Mouse (Mus musculus) brain, adult 2 months (tissue): ENCODE data around the gene Ccdc122.
"Not testable (repeated sequence)": the region's sequence is repeated elsewhere in the genome, so short reads cannot be mapped to it uniquely, and the experiment has no call there.

ENCODE experiments used
- DNase-seq: peaks from one replicate; pipeline ENCODE4 v3.0.0; 2011; ENCODE audit warnings: low read depth, low spot score

Gene Ccdc122

GRCm38 (mm10) chr14:77036226-77037046, at the start of gene Ccdc122, which contains the start of gene Lacc1:
Ccdc122 (plus strand) TSS chr14:77036772.
Lacc1 (minus strand) TSS chr14:77036904.
- DNase-seq, result peak; percentile 54

GRCm38 (mm10) chr14:76990351-76990750, 46.2 kb upstream of the Ccdc122 start:
- DNase-seq, result not testable (repeated sequence)

DNA sequence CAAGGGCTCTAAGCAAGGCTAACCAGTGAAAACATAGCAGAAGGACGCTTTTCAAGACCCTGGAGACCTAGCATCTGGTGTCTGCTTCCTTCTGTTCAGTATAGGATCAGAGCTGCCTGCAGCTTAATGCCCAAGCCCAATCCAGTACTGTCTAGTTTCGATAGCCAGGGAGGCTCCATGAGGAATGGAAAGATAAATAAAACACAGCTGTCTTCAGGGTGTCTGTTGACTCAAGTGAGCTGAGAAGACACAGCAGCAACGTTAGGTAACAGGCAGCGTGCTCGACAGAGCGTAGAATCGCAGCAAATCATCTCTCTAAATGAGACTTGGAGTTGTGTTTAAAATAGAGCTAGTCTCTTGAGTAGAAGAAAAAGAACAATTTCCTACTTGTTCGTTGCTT, 31.8 kb upstream of the Ccdc122 start:
- DNase-seq, result peak; percentile 59

- DNase-seq, result no peak
These were observed 31.0 kb upstream of the Ccdc122 start for GRCm38 (mm10) chr14:77005566-77005965.

DNA sequence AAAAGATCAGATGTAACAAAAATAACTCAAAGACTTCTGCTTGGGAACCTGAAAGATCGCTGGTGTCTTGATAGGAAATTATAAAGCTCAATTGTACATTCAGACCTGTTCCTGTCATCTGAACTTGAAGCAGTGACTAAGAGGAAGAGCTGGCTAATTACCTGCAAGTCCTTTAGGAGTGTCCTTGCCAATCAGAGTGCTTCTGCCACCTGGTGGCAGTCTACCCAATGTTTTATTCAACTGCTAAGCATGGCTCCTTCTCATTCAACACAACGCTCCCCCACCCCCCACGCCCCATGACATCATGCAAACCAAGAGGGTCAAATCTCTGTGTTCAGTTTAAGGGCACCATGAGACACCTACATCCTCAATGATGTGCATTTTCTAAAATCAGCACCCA, 28.3 kb upstream of the Ccdc122 start:
- DNase-seq, result peak; percentile 93

DNA sequence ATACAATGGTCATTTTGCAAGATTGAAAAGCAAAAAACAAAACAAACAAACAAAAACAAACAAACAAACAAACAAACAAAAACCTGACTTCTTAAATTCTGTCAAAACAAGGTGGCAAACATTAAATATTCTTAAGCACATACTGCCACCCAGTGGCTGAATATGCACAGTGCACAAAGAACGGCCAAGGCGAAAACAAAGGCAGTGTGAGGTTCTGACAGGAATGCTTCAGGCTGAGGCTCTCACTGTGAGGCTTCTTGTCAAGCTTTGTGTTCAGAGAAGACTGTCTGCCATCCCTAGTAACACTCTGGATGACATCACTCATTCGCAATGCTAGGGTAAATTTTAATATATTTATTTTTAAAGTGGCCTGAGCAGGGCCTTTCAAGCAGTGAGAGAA, 24.8 kb upstream of the Ccdc122 start:
- DNase-seq, result peak; percentile 79

- DNase-seq, result not testable (repeated sequence)
These were observed 19.8 kb upstream of the Ccdc122 start for GRCm38 (mm10) chr14:77016783-77017182.

DNA sequence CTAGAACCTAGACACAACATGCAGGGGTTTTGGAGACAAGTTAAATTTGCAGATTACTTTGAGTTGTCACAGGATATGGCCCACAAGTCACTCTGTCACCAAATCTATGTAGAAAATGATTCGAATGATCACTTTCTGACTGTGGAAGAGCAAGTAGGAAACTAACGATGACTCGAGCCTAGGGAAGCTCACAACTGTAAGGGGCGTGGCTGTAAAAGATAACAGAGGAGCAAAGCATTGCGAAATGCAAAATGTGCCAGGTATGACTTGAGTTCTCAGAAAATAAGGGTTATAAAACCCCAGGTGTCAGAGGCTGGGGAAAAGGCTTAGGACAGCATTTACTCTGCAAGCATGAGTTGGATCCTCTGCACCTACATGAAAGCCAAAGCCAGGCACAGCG, 19.4 kb upstream of the Ccdc122 start:
- DNase-seq, result no peak

DNA sequence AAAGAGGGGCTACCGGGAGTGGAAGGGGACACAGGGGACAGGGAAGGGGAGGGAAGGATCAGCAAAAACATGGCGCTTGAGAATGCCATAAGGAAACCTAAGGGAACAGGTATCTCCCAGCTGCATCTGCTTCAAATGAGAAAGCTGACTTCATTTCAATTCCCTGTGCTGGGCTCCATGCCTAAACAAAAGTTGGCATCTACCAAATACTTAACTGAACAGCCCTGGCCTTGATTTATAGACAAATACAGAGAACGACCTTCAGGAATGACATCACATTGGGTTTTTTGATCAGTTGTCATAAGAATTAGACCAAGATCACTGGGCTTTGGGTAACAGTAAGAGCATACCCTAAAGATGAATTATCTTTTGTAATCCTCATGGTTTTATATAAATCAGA, 12.1 kb upstream of the Ccdc122 start:
- DNase-seq, result peak; percentile 18

DNA sequence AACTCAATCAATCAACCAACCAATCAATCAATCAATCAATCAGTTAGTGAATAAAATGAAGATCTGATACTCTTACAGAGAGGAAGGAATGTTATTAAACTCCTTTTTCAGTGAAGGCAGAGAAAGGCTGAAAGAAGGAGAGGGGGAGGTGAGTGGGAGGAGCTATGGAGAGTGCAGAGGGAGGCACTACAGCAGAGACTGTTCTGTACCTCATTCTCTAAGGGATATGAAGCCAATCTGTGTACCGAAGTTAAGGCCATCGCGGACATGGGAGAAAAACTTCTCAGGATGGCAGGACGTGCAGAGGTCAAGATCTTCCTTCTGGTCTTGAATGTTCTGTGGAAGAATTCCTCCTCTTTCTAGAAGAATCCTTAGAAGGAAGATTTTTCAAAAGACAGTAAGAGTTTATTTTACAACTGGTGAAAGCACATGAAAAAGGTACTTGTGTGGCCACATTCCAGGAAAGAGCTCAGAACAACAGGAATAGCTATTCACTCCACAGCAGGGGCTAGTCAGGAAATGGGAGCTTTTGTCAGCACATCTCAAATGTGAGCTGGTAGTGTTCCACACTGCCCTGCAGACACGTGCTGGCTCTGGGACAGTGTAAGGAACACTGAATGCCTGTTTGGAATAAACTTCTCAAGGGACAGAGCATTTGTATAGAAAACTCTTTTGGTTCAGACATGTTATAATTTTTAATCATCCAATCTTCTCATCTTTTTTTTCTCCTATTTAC, 7.1 kb upstream of the Ccdc122 start:
- DNase-seq, result no peak

DNA sequence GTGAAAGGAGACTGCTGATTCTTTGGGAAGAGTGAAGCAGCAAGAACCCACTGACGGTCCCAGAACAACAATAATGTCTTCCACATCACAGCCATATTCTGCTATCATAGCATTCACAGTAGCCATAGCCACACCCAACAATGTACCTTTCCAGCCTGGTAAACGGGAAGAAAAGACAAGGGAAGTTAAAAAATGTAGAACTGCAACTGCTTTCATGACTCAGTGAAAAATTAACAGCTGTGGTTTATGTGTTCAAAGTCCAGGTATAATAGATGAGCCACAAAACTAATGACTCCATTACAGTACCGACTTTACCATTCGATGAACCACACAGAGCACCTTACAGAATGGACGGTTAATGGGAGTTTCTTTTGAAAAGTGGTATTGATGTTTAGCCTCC, 5.8 kb upstream of the Ccdc122 start:
- no peak for DNase-seq

DNA sequence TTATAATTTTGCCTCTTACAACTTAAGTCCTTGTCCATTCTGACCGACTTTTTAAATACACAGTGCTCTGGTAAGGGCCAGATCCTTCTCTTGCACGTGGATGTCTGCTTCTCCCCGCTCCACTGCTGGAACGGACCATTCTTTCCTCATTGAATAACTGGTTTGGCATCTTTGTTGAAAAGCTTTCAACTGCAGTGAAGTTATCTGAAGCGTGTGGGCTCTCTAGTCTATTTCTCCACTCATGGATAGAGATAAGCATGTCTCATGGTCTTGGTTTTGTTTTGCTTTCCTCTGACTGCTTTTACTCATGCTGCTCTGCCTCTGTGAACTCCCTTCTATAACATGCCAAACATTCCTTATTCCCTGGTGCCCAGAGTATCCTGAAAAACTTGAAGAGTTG, 4.1 kb upstream of the Ccdc122 start:
- DNase-seq, result no peak

DNA sequence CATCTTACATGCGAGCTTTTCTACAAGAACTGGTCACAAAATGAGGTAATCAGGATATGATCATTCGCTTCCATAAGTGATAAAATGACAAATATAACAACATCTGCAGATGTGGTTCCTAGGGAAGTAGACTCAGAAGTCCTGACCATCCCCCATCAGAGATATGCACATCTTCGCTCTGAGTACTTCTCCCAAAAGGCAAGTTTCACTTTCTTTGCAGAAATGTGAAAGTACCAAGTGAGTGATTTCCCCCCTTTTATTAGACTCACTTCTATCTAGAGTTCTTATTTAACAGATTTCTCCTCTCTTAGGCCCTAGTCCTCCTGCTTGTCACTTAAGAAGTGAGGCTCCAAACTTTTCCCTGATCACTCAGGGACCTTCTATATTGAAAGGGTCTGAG, 3.2 kb upstream of the Ccdc122 start:
- DNase-seq, result no peak

- peak; percentile 31 for DNase-seq
These were observed 2.2 kb upstream of the Ccdc122 start for GRCm38 (mm10) chr14:77034175-77034915.

DNA sequence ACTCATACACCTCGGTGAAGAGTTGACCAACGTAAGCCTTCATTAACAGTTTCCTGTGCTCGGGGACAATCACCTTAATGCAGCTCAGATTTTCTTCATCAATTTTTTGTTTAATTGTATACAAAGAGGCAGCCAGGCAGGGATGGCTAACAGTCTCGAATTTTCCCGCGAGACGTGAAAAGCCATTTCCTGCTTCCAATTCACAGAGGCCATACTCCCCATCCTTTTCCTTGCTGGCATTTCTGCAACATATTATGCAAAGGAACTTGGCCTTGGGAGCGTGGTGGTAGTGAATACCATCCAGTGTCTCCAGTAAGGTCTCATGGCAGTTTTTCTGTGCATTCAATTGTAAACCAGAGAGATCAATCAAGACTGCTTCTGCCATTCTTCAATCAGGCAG, 1.6 kb upstream of the Ccdc122 start:
- DNase-seq, result no peak

DNA sequence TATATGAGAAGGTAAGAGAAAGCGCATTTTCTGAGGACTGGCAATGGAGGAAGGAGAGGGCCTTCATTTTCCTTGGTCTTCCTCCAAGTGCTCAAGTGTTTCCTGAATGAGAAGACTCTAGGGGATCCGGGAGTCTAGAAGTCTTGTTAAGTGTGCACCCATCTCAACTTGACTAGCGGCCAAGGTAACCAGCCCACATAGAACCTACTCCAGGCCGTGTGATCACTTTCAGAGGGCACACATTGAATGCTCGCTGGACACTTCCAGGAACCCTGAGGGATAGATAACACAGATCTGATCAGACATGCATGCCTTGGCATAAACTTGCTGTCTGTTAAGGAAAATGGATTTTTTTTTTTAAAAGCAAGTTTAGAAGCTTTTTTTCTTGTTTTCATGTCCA, 758 bp downstream of the Ccdc122 start:
- peak; percentile 9 for DNase-seq

DNA sequence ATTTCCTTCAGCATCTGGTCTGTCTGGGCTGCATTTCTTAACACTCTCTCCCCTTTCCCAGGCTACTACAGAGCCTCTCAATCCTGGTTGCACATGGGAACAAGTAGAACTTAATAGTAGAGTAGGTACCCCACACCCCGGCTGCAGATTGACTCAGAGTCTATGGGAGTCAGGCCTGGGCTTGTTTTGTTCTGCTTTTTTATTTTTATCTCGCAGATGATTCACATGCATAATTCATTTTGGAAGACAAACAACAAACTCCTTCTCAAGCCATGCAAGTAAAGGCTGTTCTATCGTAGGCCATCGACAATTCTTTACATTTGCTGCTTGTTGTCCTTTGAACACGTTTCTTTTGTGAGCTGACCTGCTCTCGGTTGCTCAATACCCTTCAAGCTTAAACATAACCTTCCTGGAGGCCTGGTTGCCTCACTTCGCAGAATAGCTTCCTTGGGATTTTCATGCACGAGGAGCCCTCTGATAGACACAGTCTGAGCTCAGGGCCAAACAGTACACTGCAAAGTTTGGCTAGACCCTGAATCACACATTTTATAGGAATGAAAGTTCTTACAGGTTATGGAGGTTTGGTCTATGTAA, 1.4 kb downstream of the Ccdc122 start:
- peak; percentile 63 for DNase-seq

DNA sequence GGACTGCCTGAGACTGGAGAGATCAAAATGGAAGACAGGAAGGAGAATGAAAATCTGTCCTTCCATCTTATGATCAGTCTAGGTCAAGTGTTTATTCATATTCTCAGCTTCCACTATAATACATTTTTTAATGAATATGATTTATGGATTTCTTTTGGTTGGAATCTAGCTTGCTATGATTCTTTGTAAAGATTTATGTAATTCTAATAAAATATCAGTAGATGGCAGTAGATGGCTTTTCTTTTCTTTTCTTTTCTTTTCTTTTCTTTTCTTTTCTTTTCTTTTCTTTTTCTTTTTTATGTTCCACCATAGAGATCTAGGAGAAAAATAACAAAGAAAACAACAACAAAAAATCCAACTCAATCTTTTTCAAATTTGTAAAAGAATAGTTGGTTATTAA, 16.7 kb downstream of the Ccdc122 start:
- no peak for DNase-seq

DNA sequence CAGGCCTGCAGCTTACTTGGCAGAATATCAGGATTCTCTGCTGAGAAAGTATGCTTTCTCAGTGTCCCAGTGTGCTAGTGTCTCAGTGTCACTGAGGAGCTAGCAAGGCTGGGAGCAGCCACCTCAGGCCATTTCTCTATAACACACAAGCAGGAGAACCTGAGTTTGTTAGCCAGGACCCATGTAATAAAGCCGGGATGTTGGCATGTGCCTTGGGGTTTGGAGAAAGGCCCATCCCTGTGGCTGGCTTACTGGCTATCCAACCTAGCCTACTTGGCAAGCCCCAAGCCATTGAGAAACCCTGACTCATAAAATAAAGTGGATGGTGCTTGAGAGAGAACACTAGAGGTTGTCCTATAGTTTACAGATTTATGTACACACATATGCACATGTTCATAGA, 32.8 kb downstream of the Ccdc122 start:
- no peak for DNase-seq

GRCm38 (mm10) chr14:77081248-77081647, 44.7 kb downstream of the Ccdc122 start:
- DNase-seq, result no peak

GRCm38 (mm10) chr14:77100285-77100684, 63.7 kb downstream of the Ccdc122 start:
- DNase-seq, result no peak

GRCm38 (mm10) chr14:77110622-77111021, 74.0 kb downstream of the Ccdc122 start:
- not testable (repeated sequence) for DNase-seq
